Mouse (Mus musculus) gastrocnemius, postnatal 25 days (tissue): ENCODE results near the gene Hmx3. TPM values are rescaled to one million over a fixed set of nuclear protein-coding genes. Genes with fewer than 3 reads are reported as not detected.

ENCODE experiments used
- DNase-seq: peaks from one replicate; pipeline ENCODE4 v3.0.0; 2022
- long read RNA-seq, 2 experiments: library from polyadenylated mRNA; stranded (forward); transcript quantifications; one replicate each; pipeline ENCODE4 v2.0.0; 2021
- total RNA-seq, 2 experiments: library from RNA; stranded (reverse); gene quantifications; 1 replicate in 1 of 2; 2 replicates in 1 of 2; pipeline ENCODE4 v1.2.3; 2021

Hmx3 gene
- not detected for total RNA-seq
- long read RNA-seq, experiment 1: 0 reads
- long read RNA-seq, experiment 2: 0 reads

DNA sequence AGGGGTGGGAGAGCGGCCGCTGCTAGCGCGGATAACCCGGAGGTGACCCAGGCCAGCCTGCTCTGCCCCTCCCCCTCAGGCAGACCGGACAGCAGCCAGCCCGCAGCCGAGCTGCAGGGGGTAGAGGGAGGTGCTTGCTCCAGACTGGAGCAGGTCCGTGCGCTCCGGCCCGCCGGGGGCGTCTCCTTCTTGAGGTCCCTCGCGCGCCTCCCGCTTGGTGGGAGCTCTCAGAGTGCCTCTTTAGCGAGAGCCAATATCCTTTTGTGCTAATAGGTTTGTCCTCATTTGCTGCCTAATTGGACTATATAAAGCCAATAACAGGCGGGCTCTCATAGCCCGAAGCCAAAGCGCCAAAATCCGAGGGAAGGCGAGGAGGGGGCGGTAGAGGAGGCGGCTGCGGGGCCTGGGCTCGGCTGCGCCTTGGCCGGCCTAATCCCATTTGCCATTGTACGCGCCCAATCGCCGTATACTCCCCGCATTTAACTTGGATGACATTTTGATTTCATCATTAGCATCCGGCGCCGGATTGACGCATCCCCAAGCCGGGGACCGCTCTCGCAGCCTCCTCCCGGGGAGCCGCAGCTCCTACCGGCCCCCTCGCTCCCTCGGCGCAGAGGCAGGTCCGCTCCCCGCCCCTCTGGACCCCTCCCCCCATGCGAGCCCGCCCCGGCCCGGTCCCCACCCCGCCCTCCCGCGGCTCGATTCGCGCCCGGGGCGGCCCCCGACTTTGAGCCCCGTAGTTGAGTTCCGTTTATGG, at the start of gene Hmx3:
Hmx3 (plus strand) TSS at position 753 of the 757 bp plus-strand sequence.
- DNase-seq: no peak

DNA sequence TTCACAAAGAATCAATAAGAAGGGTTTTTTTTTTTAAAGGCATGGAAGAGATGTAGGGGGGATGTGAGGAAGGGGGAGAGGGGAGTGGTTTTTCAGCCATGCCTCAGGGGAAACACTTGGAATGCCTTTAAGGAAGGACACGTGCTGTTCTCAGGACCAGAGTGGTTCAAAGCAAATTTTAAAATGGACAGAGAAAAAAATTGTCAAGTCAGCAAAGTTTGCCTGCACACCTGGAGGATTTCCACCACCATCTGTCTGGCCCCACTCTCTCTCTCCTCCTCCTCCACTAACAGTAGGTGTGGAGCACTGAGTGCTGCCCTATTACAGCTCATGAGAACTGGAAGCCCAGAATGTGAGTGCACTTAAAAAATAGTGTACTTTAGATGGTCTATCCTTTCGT, 38.9 kb upstream of the Hmx3 start:
- DNase-seq: no peak

DNA sequence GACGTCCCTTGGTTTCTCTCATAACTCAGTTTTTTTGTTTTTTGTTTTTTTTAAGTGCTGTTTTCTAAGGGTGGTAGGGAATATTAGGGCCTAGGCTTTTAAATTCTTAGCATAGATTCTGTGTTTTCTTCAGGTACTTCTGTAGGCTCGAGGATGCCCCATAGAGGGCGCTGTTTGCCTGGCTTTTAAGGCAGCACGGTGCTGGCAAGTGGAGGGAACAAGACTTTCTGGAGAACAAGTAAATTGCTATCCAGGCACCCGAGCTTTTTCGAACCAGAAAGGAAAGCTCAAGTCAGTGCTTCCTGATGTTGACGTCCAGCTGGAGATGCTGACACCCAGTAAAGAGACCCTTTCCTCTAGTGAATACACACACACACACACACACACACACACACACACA, 2.7 kb upstream of the Hmx3 start:
- DNase-seq: peak; percentile 54

DNA sequence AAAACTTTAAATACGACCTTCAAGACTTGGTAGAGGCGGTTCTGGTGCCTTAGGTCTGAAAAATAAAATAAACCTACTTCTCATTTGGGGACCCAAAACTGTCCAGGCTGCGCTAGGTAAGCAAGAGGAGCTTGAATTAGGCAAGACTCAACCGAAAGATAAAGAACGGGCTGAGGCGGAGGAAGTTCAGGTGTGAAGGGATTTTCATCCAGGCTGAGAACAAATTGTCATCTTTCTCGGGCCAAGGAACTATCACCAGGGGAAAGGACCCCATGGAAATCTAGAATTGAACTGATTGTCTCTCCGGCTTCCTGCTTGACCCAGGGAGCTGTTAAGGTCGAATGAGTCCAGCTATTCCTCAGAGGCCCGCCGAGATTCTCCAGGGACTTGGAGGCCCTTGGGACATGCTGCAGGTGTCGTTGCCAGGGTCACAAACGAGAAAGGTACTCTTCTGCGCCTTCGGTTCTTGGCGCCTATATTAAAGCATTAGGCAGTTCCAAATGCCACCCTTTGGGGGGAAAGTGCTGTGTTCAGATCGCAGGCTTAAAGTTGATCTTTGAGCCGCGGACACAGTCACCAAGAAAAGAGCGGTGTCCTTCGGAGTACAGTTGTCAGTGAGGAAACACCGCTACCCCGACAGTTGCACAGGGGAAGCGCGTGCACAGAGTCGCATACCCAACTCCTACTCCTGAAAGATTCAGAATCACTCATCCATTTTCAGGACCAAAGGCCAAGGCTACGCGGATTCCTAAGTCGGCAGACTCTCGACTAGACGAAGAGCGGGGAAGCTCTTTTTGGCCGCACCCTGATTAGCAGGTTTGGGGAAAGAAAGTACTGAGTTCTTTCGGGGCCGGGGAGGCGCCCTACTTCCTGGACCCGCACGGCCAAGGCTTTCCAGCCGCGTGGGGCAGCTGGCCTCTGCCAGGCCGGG, 1.2 kb upstream of the Hmx3 start:
- DNase-seq: no peak

DNA sequence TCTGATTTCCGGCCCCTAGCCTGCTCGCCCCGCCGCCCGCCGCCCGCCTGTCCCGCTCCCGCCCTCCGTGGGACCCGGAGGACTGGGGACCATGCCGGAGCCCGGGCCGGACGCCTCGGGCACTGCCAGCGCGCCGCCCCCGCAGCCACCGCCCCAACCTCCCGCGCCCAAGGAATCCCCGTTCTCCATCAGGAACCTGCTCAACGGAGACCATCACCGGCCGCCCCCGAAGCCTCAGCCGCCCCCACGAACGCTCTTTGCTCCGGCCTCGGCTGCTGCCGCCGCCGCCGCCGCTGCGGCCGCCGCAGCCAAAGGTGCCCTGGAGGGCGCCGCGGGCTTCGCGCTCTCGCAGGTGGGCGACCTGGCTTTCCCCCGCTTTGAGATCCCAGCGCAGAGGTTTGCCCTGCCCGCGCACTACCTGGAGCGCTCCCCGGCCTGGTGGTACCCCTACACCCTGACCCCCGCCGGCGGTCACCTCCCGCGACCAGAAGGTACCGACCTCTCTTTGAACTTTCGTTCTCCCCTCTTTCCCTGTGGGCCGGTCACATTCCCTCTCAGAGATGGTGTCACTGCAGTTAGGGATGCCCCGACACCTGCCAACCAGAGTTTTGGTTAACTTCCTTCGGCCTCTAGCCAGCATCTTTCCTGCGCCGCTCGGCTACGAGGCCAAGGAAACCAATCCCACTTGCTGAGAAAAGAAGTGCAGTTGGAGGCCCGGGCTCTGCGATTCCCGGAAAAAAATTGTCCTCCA, 380 bp downstream of the Hmx3 start:
- DNase-seq: no peak

DNA sequence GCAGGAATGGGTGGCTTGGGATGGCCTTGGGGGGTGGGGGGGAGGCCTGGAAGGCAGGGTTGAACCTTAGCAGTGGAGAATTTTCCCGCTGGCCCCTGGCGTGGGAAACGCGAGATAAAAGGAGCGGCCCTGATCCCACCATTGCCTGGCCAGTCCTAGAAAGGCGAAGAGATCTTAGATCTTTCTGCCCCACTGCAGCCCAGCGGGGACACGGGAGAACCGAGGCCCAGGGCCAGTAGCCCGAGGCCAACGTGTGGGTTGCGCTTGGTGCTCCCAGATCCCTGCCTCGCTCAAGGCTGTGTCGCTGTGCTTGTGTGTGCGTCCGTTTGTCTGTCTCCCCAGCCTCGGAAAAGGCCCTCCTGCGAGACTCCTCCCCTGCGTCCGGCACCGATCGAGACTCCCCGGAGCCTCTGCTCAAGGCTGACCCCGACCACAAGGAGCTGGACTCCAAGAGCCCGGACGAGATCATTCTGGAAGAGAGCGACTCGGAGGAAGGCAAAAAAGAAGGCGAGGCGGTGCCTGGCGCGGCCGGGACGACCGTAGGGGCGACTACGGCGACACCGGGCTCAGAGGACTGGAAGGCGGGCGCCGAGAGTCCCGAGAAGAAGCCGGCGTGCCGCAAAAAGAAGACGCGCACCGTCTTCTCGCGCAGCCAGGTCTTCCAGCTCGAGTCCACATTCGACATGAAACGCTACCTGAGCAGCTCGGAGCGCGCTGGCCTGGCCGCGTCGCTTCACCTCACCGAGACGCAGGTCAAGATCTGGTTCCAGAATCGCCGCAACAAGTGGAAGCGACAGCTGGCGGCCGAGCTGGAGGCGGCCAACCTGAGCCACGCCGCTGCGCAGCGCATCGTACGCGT, 1.2 kb downstream of the Hmx3 start:
- no peak for DNase-seq

DNA sequence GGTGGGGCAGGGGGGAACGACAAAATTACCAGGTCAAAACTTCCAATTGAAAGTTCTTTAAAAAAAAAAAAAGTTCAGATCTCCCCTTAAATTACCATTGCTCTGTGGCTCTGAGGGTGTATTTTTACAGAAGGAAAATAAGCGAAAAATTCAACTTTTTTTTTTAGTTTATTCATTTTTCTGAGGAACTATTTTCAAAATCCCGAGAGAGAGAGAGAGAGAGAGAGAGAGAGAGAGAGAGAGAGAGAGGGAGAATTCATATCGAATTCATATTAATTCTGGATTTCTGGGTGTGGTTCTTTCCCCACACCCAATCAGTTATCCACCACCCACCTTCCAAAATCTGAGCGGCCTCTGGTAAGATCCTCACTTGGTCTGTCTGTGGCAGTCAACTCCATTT, 2.2 kb downstream of the Hmx3 start:
- DNase-seq: no peak

DNA sequence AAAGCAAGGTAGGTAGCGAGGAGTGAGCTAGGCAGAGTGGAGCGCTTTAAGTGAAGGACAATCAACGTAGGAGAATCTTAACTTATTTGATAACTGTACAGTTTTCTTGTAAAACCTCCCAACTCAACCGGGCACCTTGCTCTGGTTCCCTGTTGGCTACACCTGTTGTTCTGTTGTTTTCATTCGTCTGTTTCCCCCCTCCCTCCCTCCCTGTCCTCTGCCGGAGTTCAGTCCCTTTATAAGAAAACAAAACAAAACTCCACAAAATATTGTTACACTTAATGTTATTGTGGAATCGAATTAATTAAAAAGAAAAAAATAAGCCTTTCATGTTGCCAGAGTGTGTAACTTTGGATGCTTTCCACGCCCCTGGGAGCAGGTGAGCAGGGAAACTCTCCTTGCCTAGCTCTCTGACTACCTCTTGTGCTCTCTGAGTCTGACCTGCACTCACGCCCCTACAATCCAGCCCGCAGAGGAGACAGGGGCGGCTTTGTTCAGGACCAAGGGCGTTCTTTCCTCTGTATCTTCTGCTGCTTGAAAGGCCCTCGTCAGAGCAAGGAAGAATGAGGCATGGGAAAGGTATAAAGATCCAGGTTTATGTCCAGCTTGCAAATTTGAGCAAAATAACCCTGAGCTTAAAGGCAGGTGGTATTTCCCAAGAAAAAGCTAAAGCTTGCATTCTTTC, 3.2 kb downstream of the Hmx3 start:
- no peak for DNase-seq

DNA sequence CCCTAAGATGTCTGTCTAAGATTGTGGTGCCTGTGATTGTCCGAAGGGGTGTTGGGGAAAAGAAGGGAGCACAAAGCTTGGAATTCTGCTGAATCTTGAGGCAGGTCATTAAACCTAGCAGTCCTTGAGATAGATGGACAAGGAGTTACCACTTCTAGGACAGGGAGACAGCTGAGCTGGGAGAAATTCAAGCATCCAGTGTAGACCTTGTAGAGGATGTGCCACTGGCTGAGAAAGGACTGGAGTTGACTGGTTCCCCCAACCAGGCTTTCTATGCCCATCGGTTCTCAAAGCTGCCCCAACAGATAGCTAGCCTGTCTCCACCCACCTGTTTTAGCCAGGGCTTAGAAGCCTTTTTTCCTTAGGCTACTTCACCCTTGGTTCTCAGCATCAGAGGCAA, 3.8 kb downstream of the Hmx3 start:
- no peak for DNase-seq

DNA sequence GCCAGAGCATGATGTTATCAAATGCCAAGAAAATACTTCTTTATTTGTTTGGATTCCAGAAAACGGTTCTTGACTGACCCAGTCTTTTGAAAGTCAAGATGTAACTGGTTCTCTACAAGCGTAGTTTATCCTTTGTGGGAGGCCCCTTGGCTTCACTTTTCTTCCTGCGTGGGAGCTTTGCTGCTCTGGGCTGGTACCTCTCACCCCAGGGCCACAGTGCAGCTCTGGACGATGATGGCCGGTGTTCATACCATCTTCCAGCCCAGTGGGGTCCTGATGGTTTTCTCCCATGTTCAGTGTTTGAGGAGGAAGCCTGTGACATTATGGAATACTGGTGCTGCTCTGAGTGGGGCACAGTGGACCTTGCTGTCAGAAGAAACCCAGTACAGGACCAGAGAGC, 4.8 kb downstream of the Hmx3 start:
- no peak for DNase-seq

DNA sequence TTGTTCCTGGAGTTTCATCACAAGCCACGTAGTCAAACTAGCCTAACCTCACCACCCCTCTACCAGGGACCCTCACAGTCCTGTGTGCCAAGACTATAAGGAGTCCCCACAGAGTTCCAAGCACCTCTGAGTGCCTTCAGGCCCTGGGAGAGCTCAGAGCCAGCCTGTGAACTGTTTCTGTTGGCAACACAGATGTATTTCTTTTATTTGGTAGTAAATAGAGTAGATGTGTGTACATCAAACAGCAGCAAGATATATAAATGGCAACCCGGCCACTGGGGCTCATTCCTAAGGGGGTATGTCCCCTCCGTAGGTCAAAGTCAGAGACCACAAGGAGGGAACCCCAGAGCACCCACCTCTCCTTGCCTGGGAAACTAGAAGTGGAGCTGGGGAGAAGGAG, 5.8 kb downstream of the Hmx3 start, which contains the start of gene Hmx2:
Hmx2 (plus strand) TSS at position 301 of the 400 bp plus-strand sequence.
- no peak for DNase-seq

DNA sequence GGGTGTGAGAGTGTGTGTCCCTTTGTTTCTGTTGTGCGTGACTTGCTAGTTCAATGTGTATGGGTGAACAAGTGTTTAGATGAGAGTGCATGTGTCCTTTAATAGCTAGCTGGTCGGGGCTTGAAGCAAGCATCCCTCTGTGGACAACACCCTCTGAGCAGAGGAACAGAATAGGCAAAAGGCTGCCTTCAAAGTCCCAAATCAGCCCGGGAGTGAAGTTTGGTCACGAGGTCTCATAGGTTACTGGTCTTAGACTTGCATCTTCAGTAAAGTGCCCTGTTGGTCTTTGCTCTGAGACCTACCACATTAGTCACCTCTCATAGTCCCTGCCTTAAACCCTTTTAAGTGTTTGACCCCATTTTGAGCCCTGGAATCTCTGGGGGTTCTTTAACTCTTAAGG, 8.8 kb downstream of the Hmx3 start:
- no peak for DNase-seq

DNA sequence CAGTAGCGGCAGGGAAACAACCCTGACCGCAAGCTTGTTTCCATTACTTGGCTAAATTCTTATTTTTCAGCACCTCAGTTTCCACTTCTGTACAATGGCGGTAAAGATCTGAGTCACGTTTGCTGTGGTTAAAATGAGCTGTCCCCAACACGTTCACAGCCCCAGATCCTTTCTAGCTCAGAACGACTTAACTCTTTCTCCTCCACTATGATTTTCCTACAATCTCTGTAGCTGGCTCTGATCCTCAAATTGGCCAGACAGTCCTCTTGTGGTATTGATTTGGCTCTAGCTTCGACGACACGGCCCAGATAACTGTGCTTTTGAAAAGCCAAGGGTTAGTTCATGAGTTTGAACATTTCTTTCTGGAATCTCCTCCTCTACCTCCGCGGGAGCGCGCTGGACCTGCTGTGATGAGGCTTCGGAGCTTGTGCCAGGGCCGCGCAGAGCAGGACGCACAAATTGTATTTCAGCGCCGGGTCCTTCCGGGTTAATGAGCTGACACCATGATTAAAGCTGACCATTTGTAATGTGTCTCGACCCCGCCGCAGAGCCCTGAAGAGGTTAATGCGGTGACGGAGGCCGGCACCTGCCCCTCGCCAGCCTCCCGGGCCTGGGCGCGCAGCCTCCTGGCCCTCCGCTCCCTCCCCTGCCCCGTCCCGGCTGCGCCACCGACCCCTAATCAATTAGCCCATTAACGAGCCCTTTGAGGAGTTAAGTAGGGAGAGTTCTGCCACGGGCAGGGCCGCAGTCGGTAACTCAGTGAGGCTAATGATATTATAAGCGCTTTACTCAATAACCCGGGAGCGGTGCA, 9.5 kb downstream of the Hmx3 start:
- no peak for DNase-seq

DNA sequence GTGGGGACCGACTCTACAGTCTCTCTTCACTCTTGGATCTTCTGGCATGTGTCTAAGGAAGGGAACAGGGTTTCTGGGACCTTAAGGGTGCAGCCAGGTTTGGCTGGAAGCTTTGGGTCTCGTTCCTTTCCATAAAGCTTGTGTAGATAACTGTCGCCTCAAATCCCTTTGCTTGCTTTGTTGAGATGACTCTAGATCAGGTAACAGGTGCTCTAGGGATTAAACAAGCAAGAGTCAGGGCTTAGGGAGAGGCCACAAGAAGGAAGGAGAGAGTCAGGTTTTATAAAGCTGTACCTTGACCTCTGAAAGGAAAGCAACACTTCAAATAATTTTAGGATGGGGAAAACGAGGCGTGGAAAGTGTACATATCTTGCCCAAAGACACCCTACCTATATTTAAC, 10.1 kb downstream of the Hmx3 start:
- DNase-seq: no peak

DNA sequence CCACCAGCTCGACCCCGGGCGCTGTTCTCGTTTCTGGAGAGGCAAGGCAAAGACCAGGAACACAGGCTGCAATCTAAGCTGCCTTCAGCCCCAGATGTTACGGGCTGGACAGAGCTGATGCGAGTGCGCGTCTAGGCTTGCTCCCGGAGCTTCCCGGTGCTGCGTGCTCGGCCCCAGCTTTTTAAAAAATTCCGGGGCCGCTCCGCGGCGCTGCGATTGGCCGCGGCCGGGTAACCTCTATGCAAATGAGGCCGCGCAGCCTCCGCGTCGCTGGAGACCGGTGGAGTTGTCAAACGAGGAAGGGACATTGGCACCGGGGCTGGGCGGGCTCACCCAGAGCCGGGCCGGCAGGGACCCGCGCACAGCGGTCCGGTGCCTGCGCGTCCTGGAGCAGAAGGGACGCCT, 11.1 kb downstream of the Hmx3 start:
- no peak for DNase-seq

DNA sequence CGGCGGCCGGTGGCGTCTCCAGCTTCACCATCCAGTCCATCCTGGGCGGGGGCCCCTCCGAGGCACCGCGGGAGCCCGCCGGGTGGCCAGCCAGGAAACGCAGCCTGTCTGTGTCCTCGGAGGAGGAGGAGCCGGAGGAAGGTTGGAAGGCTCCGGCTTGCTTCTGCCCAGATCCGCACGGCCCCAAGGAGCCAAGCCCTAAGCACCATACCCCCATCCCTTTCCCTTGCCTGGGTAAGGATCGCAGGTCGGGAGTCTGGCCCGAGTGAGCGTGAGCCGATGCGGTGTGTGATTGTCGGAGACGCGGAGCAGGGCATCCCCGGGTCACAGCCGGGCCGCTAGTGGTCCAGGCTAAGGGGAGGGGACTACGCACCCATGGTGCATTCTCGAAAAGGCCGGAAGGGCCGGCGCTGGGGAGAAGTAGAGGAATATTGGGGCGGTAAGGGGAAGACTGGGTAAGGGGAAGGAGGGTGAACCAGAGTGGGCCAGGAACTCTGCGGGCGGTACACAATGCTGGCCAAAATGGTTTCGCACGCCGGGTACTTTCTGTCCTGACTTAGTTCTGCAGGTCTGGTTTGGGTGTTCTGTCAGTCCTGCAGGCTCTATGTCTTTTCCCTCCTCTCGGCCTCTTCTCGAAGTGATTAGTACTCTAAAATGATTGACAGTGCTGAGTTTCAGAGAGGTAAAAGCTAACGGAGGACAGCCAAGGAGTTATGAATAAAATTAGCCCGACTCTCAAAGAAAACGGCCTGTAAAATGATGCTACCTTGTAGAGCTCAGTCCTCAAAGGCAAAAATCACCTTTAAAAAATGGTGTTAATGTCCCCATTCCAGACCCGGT, 11.9 kb downstream of the Hmx3 start:
- DNase-seq: no peak

DNA sequence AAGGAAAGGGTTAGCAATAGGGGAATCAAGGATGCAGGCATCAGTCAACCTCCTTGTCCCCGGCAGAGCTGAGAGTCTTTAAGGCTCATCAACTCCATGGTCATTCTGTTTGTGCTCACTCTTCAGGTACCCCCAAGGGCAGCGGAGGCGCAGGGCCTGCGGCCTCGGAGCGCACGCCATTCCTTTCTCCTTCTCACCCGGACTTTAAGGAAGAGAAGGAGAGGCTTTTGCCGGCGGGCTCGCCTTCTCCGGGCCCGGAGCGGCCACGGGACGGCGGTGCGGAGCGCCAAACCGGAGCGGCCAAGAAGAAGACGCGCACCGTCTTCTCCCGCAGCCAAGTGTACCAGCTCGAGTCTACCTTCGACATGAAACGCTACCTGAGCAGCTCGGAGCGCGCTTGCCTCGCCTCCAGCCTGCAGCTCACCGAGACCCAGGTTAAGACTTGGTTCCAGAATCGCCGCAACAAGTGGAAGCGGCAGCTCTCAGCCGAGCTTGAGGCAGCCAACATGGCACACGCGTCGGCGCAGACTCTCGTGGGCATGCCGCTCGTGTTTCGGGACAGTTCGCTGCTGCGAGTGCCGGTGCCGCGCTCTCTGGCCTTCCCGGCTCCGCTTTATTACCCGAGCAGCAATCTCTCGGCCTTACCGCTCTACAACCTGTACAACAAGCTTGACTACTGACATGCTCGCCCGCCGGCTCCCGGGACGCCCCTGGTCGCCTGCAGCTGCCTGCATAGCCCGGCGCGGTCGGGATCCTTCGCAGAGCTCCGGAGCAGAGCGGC, 12.8 kb downstream of the Hmx3 start:
- DNase-seq: no peak

DNA sequence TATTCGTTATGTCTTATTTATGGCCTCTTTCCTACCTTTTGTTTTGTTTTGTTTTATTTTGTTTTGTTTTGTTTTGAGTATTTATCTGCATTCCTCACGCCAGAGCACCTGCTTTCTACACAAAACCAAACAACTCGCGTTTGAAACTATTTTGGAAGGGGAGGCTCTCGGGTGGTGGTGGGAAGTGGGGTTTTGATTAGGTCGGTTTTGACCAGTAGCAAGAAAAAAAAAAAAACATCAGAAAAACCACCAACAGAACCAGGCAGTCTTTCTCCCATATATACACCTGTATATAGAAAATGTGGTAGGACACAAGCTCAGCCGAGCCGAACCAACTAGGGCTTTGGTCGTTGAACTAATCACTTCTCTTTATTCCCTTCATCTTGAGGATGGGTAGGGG, 13.4 kb downstream of the Hmx3 start:
- no peak for DNase-seq
